Mouse (Mus musculus): ENCODE results near the gene Katna1. TPM values are rescaled to one million over a fixed set of nuclear protein-coding genes. Genes with fewer than 3 reads are reported as not detected.

The Katna1 gene
- polyA plus RNA-seq (2012; rRNA removed) = 22.4 and 26.8 TPM in 2 replicates

DNA sequence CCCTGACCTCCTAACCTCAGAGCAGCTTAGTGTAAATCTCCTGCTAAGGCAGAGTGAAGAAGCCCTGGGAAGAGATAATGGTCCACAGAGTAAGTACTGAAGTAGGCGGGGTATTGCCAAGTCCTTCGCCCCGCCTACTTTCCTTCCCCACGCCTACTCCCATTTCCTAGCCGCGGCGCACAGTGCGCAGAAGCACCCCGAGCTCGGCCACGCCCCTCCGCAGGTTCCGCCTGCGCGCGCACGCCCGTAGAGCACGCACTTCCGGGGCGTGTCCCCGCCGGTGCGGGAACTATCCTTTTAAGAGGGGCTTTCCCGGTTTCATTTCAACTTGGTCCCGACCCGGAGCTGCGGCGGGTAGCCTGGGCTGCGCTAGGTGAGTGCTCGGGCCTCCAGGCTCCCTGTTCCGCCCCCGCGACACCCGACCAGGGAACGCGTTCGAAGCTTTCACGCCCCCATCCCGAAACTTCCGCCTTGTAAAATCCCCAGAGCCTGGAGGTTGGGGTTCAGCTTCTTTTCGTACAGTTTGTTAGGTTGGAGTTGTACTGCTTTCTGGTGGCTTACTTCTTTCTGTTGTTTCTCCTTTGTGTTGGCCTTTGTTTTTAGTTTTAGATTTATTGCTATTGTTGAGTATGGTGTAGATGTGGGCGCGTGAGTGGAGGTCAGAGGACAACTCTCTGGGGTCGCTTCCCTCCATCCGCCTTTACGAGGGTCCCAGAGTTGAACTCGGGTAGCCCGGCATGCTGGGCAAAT is at the start of gene Katna1:
TSS of gene Katna1 (plus strand) at position 250 of the 750 bp plus-strand sequence.

DNA sequence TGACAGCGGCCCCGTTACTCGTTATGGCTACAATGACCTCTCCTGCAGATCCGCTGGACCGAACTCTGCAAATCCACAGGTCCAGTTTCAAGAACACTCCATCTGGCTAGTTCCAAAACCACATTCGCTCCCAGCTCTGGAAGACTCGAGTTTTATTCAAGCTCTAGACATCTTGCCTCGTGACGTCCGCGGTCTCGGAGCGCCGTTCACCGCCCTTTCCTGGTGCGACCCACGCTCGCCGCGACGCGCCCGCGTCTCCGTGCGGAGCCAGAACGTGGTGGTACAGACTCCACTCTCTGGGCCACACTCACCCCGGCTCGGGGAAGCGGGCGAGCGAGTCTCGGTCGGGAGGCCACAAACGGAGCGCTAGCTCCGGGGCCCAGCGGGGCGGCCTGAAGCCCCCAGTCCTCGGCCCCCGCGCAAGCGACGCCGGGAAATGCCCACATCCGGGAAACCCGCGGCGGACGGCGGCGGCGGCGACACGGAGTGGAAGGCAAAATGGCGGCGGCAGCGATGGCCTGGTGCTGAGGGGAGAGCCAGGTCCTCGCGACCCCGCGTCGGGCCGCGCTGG is 45.0 kb upstream of the Katna1 start, which contains the start of the genes Pcmt1 and Lats1:
TSS of gene Pcmt1 (minus strand) at position 406 of the 571 bp plus-strand sequence.
TSS of gene Lats1 (plus strand) at position 484 of the 571 bp plus-strand sequence.

DNA sequence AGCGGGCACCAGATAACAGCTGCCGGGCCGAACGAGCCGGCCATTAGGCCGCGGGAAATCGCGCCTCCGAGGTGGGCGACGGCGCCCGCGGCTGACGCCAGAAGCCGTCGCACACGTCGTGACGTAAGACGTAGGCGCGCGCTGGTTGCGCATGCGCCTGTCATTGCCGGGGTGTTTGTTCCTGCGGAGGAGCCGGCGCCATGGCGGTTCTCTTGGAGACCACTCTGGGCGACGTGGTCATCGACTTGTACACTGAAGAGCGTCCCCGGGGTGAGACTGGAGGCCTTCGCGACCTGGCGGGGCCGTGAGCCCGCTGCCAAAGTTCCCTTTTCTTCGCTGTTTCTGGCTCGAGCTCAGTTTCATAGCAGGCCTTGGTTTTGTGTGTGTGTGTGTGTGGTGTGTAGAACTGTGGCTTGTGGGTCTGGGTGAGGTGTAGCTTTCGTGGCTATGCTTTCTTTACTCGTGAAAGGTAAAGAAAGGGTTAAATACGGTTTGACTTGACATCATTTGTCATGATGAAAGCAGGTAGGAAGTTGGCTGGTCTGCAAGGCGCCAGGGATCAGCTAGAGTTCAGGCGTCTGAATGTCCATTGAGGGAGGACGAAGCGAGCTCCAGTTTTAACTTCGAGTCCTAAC is 67.1 kb downstream of the Katna1 start, which contains the start of the genes Ginm1 and Ppil4:
TSS of gene Ginm1 (minus strand) at position 74 of the 635 bp plus-strand sequence.
TSS of gene Ppil4 (plus strand) at position 141 of the 635 bp plus-strand sequence.

Other genes starting within 250 kb of the Katna1 start
- 9.8 and 13.8 TPM in 2 replicates for gene Lrp11, start 136.2 kb upstream of the Katna1 start, polyA plus RNA-seq (2012; rRNA removed)
- 52.0 and 61.5 TPM in 2 replicates for gene Nup43, start 58.5 kb upstream of the Katna1 start, polyA plus RNA-seq (2012; rRNA removed)
- 76.8 and 85.6 TPM in 2 replicates for gene Pcmt1, start 44.9 kb upstream of the Katna1 start, polyA plus RNA-seq (2012; rRNA removed)
- 15.7 and 24.0 TPM in 2 replicates for gene Lats1, start 44.8 kb upstream of the Katna1 start, polyA plus RNA-seq (2012; rRNA removed)
- gene Ginm1, start 66.8 kb downstream of the Katna1 start, polyA plus RNA-seq (2012; rRNA removed) = 31.8 and 35.9 TPM in 2 replicates
- 26.3 and 29.6 TPM in 2 replicates for gene Ppil4, start 66.9 kb downstream of the Katna1 start, polyA plus RNA-seq (2012; rRNA removed)
- 0.02 and 0.16 TPM in 2 replicates for gene Zc3h12d, start 106.5 kb downstream of the Katna1 start, polyA plus RNA-seq (2012; rRNA removed)
- gene Tab2, start 230.2 kb downstream of the Katna1 start, polyA plus RNA-seq (2012; rRNA removed) = 39.8 and 66.0 TPM in 2 replicates